Mouse (Mus musculus): Measurements from ENCODE around the gene Fstl3.

Fstl3 gene

DNA sequence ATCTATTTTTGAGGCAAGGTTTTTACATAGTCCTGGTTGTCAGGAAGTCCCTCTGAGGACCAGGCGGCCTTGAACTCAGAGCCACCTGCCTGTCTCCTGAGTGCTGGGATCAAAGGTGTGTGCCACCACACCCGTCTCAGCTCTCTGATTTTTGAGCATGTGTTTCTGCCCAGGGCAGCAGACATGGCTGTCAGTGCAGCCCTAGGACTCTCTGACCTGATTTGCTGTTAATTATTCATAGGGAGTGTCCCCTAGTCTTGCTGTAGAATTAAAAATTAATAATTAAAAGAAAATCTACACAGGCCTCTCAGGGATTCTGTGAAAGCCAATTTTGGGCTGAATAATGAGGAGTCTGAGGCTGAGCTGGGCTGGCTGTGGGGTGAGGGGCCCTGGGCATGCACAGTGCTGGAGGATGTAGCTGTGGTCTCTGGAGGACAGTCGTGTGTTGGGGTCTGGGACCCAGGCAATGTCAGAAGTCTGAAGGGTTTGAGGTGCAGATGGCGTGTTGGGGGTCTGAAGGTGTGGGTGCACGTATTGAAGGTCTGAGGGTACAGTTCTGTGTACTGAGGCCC, 37.3 kb downstream of the Fstl3 start:
- DNase-seq: peak; percentile 57 to 89

DNA sequence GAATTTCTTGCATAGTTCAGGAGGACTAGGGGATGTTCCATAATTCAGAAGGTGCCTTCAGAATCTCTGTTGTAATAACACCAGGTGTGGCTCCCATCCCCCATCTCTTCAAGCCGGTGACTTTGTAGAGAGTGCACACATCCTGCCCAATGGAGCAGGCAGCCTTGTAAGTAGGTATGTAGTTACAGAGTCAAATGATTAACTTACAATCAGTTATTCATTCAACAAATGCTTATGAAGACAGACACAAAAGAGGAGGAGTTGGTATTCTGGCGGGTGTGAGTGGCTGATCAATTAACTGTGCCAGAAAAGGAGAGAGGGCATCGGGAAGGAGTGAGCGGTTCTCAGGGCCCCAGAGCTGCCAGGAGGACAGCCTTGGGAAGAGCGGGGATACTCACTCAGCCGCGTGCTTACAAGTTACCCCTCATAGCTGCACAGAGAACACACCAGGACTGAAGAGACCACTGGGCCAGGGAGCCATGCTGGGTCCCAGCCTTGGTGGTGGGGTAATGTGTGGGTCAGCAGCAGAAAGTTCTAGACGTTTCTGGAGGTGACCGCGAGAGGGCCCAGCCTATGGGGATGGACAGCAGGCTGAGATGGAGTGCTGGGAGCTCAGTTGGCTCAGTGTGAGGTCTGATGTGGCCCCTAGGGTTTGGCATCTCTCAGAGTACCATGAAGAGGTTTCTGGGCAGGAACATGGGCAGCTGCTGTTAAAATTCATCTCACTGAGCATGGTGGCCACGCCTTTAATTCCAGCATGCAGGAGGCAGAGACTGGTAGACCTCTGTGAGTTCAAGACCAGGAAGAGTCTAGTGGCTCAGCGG, 38.8 kb downstream of the Fstl3 start:
- peak; percentile 86 to 92 for DNase-seq

DNA sequence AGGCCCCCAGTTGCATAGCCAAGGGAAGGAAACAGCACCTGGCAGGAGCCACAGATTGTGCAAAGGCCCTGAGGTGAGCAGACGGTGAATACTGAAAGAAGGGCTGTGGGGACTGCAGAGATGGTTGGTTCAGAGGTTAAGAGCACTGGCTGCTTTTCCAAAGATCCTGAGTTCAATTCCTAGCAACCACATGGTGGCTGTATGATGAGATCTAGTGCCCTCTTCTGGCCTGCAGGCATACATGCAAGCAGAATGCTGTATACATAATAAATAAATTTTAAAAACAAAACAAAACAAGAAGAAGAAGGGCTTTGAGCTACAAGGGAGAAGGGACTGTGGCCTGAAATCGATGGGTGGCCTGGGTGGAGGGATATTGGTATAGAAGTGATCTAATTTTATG, 40.0 kb downstream of the Fstl3 start:
- no peak for DNase-seq

DNA sequence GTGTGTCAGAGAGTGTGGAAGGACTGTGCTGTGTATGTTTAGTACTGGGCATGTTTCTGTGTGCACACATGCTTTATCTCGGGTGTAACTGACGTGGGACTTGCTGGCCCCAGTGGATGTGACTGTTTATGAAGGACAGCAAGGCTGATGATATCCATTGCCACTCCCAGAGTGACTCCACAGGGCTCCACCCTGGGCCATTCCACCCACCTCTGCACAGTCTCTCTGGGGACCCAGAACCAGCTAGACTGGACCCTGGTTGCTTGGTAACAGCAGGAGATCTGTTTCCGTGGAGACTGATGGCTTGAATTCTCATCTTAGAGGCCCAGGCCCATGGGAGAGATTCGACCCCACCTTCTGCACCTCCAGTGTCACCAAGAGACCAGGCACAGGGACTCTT, 41.2 kb downstream of the Fstl3 start:
- DNase-seq: peak in 1 of 2 experiments; percentile 33

DNA sequence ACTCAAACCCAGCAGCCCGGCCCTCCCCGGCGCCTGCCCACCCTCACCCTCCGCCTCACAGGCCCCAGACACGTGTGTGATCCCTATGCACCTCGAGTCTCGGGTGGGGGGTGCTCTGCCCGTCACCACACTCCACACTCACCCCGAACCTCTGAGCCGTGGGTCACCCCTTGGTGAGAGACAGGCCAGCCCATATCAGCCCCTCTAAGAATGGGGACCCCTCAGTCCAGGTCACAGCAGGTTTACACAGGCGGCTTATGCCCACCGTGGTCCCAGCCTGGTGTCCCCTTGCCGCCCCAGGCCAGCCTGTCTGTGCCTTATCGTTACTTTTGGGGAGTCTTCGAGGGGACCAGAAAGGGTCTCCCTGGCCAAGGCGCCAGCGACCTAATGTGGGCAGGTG, 42.5 kb downstream of the Fstl3 start:
- peak in 1 of 2 experiments; percentile 51 for DNase-seq

DNA sequence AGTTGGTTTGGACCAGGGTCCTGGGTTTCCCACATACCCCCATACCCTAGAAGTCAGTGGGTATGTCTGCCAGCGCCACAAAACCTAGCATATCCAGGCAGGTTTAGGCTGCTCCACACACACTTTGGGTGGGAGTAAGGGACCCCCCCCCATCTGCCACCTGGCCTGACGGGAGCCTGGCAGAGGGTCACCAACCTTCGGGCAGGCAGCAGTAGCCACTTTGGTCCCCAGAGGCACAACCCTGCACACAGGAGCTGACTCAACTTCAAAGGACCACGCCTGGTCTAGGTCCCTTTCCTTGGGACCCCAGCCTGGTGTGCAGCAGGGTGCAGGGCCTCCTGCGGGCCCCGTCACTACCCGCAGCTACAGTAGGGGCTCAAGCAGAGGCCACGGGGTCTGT, 43.2 kb downstream of the Fstl3 start:
- no peak for DNase-seq

DNA sequence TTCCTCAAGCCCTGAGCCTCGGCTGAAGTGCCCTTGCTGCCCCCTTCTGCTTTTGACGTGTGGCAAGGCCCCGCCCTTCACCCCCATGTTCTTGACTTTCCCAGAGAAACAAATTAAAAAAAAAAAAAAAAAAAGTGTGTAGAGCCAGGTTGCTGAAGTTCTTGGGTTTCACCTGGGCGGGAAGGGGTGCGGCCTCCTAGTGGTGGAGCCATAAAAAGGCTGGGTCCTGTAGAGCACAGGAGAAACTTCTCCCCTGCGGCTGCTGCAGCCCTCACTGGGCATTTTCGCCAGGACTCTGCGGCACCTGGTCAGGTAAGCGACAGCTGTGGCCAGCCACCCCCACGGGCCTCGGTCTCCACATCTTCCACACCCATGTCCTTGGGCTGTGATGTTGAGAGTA, 43.7 kb downstream of the Fstl3 start, which contains the start of gene Misp:
Gene Misp, plus strand, starts transcription at position 208 of the 400 bp plus-strand sequence.
- peak; percentile 65 to 87 for DNase-seq

DNA sequence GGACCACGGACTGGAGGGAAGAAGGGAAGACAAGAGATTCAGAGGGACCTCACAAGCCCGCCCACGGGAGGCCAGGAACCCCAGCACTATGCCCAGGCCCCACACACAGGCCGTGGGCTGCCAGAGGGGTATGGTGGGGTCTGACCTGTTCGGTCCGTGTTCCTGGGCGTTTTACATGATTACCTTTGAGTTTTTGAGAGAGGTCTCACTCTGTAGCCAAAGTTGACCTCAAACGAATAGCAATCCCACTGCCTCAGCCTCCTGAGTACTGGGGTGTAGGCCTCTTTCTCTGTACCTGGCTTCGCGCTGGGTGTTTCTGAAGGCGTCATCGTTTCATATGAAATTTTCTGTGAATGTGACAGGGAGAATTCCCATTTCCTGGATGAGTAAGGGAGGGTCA, 44.7 kb downstream of the Fstl3 start:
- no peak for DNase-seq

DNA sequence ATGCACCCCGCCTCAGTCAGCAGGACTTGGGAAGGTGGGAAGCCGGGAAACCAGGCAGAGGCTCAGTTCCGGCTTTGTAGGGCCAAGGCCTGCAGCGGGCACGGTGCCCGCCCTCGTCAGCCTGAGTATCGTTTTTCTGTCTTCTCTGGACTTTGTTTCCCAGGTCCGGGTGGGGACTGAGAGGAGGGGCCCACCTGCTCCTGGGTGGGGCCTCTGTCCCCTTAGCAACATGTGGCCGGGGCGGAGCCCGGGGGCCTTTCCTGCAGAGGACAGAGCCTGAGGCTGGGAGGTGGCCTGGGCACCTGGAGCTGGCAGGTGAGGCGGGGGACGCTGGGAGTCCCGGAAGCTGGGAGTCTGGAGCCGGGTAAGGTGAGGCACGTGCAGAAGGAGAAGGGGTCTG, 45.3 kb downstream of the Fstl3 start:
- peak; percentile 78 to 93 for DNase-seq

DNA sequence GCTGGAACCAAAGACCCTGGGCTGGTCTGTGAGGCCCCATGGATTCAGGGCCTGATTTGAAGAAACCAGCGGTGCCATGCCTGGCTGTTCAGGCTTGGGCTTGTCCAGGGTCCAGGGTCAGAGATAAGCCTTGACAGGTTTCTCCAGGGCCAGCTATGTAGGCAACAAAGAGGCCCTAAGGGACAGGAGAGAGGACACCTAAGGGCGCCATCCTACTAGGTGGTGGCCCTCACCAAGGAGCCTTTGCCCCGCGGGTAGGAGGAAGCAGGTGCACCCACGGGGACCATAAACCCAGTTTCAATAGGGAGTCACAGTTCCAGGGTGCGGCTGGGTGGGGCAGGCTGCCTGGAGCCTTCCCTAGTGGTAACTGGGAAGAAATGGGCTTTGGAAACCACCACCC, 45.9 kb downstream of the Fstl3 start:
- peak in 1 of 2 experiments; percentile 42 for DNase-seq

DNA sequence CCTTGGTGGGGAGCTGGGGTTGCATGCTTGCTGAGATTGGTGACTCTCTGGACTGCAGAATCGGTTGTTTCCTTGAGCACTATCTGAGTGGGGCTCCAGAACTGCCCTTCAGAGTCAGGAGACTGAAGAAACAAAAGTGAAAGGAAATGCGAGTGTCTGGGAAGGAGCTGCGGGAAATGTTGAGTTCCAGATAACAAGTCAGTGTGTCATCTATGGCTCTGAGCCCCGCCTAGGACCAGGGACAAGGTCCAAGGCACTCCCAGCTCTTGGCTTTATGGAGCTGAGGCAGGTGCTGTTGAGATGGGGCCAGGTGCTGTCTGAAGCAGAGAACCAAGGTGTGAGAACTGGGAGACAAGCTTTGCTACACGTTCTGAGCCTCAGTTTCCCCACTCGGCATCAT, 47.3 kb downstream of the Fstl3 start:
- peak; percentile 36 to 55 for DNase-seq

DNA sequence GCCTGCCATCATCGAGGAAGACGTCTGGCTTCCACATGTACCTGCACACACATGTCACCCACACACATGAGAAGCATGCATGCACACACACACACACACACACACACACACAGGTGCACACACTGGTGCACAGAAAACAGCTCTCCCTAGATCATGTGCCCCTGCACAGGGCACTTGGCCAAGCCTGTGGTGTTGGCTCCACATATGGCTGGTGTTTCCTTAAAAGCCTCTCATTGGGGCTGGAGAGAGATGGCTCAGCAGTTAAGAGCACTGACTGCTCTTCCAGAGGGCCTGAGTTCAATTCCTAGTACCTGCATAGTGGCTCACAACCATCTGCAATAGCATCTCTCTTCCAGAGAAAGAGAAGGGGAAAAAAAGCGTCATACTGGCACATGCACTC, 54.5 kb downstream of the Fstl3 start:
- DNase-seq: no peak
